Mouse (Mus musculus): ENCODE results near the gene Slc15a4.

- no peak for TF ChIP-seq CTCF (IDR thresholded peaks at IDR 0.05; ENCODE audit: low read depth)
- TF ChIP-seq EP300 (IDR thresholded peaks at IDR 0.05; ENCODE audit: low read depth), result no peak
Observed at GRCm38 (mm10) chr5:127632167-127633145, at the start of gene Slc15a4, which contains the start of gene Glt1d1.
